Mouse (Mus musculus) cerebellum, postnatal 10 days (tissue): ENCODE results near the gene Ankzf1.
"Not testable (repeated sequence)": the region's sequence is repeated elsewhere in the genome, so short reads cannot be mapped to it uniquely, and the experiment has no call there.

Experiments
- DNase-seq, 2 experiments: peaks; one replicate each; pipeline ENCODE4 v3.0.0; 2021; ENCODE audit warnings: mixed read lengths in 2 of 2

Ankzf1 gene

GRCm38 (mm10) chr1:75227653-75228052 lies 35.7 kb downstream of the Ankzf1 start:
- no peak for DNase-seq

- DNase-seq = no peak
Observed at GRCm38 (mm10) chr1:75229158-75229557, 37.2 kb downstream of the Ankzf1 start.

- DNase-seq = no peak
Observed at GRCm38 (mm10) chr1:75230335-75230994, 38.5 kb downstream of the Ankzf1 start.

- no peak for DNase-seq
Observed at GRCm38 (mm10) chr1:75231224-75231623, 39.3 kb downstream of the Ankzf1 start.

- no peak for DNase-seq
Observed at GRCm38 (mm10) chr1:75231664-75232152, 39.8 kb downstream of the Ankzf1 start, which contains the start of gene A630095N17Rik. Gene A630095N17Rik (minus strand): TSS chr1:75232102.

GRCm38 (mm10) chr1:75232489-75232888 lies 40.5 kb downstream of the Ankzf1 start:
- not testable (repeated sequence) for DNase-seq

- peak; percentile 88 to 91 for DNase-seq
Observed at GRCm38 (mm10) chr1:75234606-75235005, 42.7 kb downstream of the Ankzf1 start.

- DNase-seq = peak; percentile 89 to 91
Observed at GRCm38 (mm10) chr1:75236117-75237050, 44.4 kb downstream of the Ankzf1 start, which contains the start of gene Dnajb2. Gene Dnajb2 (plus strand): TSS chr1:75236406.

- DNase-seq = peak in 1 of 2 experiments; percentile 18
Observed at GRCm38 (mm10) chr1:75239591-75239990, 47.6 kb downstream of the Ankzf1 start.

- no peak for DNase-seq
Observed at GRCm38 (mm10) chr1:75243411-75243810, 51.5 kb downstream of the Ankzf1 start.

- no peak for DNase-seq
Observed at GRCm38 (mm10) chr1:75244175-75244826, 52.4 kb downstream of the Ankzf1 start.

- DNase-seq = peak; percentile 75
Observed at GRCm38 (mm10) chr1:75244836-75245235, 52.9 kb downstream of the Ankzf1 start.

- peak; percentile 56 to 61 for DNase-seq
Observed at GRCm38 (mm10) chr1:75247071-75247930, 55.4 kb downstream of the Ankzf1 start.

GRCm38 (mm10) chr1:75248041-75248772 lies 56.3 kb downstream of the Ankzf1 start:
- peak; percentile 70 to 71 for DNase-seq
